Mouse (Mus musculus) hindbrain, embryonic 16.5 days (tissue): ENCODE results near the gene Sik3. TPM values are rescaled to one million over a fixed set of nuclear protein-coding genes. Genes with fewer than 3 reads are reported as not detected.

Source experiments
- ATAC-seq: fragments of 200-750 bp; cut with Nextera tagmentation; 2 replicates; pipeline ENCODE4 v1.8.0; 2017; ENCODE audit warnings: moderate TSS enrichment, moderate library complexity
- H3K27ac ChIP-seq: fragments of 300-500 bp; sonication (generic); 2 replicates; pipeline ENCODE4 v1.5.1; 2014; ENCODE audit warnings: low read depth, mild to moderate bottlenecking, control low read depth, low read length, moderate library complexity
- H3K27me3 ChIP-seq: fragments of 300-500 bp; sonication (generic); replicated peaks from 2 replicates; pipeline ENCODE4 v1.6.1; 2014; ENCODE audit warnings: low read length; ENCODE audit not compliant: control insufficient read depth, insufficient read depth
- H3K36me3 ChIP-seq: fragments of 300-500 bp; sonication (generic); 2 replicates; pipeline ENCODE4 v1.6.1; 2014; ENCODE audit warnings: mild to moderate bottlenecking, low read length, moderate library complexity, mixed read lengths; ENCODE audit not compliant: control insufficient read depth, insufficient read depth
- H3K4me1 ChIP-seq: fragments of 300-500 bp; sonication (generic); 2 replicates; pipeline ENCODE4 v1.6.1; 2014; ENCODE audit warnings: low read depth, low read length; ENCODE audit not compliant: control insufficient read depth, insufficient read depth
- H3K4me2 ChIP-seq: fragments of 300-500 bp; sonication (generic); 2 replicates; pipeline ENCODE4 v1.6.1; 2014; ENCODE audit warnings: mild to moderate bottlenecking, low read length, control low read depth, moderate library complexity
- H3K4me3 ChIP-seq: fragments of 300-500 bp; sonication (generic); 2 replicates; pipeline ENCODE4 v1.5.1; 2014; ENCODE audit warnings: mild to moderate bottlenecking, low read length, control low read depth, moderate library complexity
- H3K9ac ChIP-seq: fragments of 300-500 bp; sonication (generic); 2 replicates; pipeline ENCODE4 v1.6.1; 2014; ENCODE audit warnings: low read depth, mild to moderate bottlenecking, control low read depth, low read length, moderate library complexity
- H3K9me3 ChIP-seq: fragments of 300-500 bp; sonication (generic); 2 replicates; pipeline ENCODE4 v1.6.1; 2014; ENCODE audit warnings: mild to moderate bottlenecking, low read length, moderate library complexity; ENCODE audit not compliant: control insufficient read depth
- WGBS: fragments of 180-500 bp; shearing (Covaris S2); extraction: QIAGEN DNeasy Blood & Tissue Kit; methylation state at CpG from one replicate; pipeline ENCODE4 v1.1.7; 2014; 5-methylcytosine and 5-hydroxymethylcytosine counted together
- polyA plus RNA-seq: library from polyadenylated mRNA; unstranded; fragments of >200 nt; fragmentation: Nextera tagmentation; extraction: Ambion mirVana; gene quantifications from 2 replicates; pipeline ENCODE4 v1.2.1, GENCODE M21; 2015

Sik3 gene
- polyA plus RNA-seq, 1 experiment from 2014 or later: 5.2 TPM

GRCm38 (mm10) chr9:46061696-46062425 is 49.2 kb downstream of the Sik3 start:
- Histone ChIP-seq H3K4me2 (no peak overlapping the region), H3K9ac (no peak overlapping the region), H3K4me1 (no peaks in the 10 kb centered on the region), H3K4me3 (no peak overlapping the region), H3K27me3 (no peaks in the 10 kb centered on the region), H3K27ac (no peak overlapping the region), H3K36me3 (no peaks in the 10 kb centered on the region), H3K9me3 (no peaks in the 10 kb centered on the region)
- ATAC-seq: no peak
- 71% methylated on average over 9 of the region's 9 CpGs for WGBS

- 89% methylated on average over 7 of the region's 7 CpGs for WGBS
- no peaks in the 10 kb centered on the region for H3K27me3 ChIP-seq
- no peak overlapping the region for H3K9ac ChIP-seq
- H3K4me3 ChIP-seq: no peak overlapping the region
- no peak overlapping the region for H3K4me2 ChIP-seq
- no peak for ATAC-seq
- no peaks in the 10 kb centered on the region for H3K36me3 ChIP-seq
- H3K4me1 ChIP-seq: no peaks in the 10 kb centered on the region
- no peak overlapping the region for H3K27ac ChIP-seq
- no peaks in the 10 kb centered on the region for H3K9me3 ChIP-seq
Measured at GRCm38 (mm10) chr9:46064331-46064730, 51.7 kb downstream of the Sik3 start.

DNA sequence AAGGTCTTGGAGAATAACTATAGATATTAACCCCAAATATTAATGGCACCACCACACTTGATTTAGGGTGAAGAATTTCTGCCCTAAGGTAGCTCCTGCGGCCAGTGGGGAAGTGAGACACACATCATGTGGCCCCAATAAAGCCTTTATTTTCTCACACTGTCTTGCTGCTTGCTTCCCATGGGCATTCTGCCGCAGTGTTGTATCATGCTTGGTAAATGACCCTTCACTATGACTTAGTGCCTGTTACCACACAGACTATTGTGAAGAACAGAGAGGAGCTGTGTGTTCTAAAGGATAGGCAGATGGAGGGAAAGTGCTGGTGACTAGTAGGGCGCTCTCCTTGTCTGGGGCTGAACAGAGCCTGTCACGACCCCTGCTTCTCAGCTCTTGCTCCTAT is 54.1 kb downstream of the Sik3 start:
- Histone ChIP-seq H3K9ac (no peak overlapping the region), H3K4me2 (no peak overlapping the region), H3K9me3 (no peaks in the 10 kb centered on the region), H3K27me3 (no peaks in the 10 kb centered on the region), H3K4me3 (no peak overlapping the region), H3K4me1 (peaks cover 10% of the 10 kb centered on the region), H3K27ac (no peak overlapping the region), H3K36me3 (no peaks in the 10 kb centered on the region)
- no peak for ATAC-seq
- 80% methylated on average over 4 of the region's 4 CpGs for WGBS

DNA sequence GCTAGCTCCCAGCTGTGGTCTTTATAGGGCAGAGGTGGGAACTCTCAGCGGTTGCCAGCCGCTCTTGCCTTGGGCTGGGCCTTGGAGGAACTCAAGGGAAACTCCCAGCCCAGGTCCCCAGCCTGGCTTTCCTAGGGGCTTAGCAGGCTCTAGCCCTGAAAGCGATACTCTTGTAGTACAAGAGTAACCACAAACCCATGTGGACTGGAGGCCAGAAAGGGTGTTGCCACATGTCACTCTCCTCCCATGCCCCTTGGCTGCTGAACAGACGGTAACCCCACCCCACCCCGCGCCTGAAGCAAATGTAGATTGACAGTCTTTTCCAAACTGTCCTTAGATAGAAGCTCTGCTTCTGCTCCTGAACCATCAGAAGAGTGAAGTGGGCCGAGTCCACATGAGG is 55.1 kb downstream of the Sik3 start:
- Histone ChIP-seq H3K9ac (no peak overlapping the region), H3K4me3 (no peak overlapping the region), H3K9me3 (no peaks in the 10 kb centered on the region), H3K4me2 (no peak overlapping the region), H3K27me3 (no peaks in the 10 kb centered on the region), H3K4me1 (peaks cover 10% of the 10 kb centered on the region), H3K27ac (no peak overlapping the region), H3K36me3 (no peaks in the 10 kb centered on the region)
- no peak for ATAC-seq
- 75% methylated on average over 7 of the region's 7 CpGs for WGBS

GRCm38 (mm10) chr9:46069013-46069412 is 56.4 kb downstream of the Sik3 start:
- no peak overlapping the region for H3K4me3 ChIP-seq
- H3K27me3 ChIP-seq: no peaks in the 10 kb centered on the region
- no peaks in the 10 kb centered on the region for H3K36me3 ChIP-seq
- peaks cover 10% of the 10 kb centered on the region for H3K4me1 ChIP-seq
- H3K9me3 ChIP-seq: no peaks in the 10 kb centered on the region
- H3K4me2 ChIP-seq: no peak overlapping the region
- no peak overlapping the region for H3K9ac ChIP-seq
- H3K27ac ChIP-seq: no peak overlapping the region
- WGBS: 83% methylated on average over 4 of the region's 4 CpGs
- no peak for ATAC-seq

DNA sequence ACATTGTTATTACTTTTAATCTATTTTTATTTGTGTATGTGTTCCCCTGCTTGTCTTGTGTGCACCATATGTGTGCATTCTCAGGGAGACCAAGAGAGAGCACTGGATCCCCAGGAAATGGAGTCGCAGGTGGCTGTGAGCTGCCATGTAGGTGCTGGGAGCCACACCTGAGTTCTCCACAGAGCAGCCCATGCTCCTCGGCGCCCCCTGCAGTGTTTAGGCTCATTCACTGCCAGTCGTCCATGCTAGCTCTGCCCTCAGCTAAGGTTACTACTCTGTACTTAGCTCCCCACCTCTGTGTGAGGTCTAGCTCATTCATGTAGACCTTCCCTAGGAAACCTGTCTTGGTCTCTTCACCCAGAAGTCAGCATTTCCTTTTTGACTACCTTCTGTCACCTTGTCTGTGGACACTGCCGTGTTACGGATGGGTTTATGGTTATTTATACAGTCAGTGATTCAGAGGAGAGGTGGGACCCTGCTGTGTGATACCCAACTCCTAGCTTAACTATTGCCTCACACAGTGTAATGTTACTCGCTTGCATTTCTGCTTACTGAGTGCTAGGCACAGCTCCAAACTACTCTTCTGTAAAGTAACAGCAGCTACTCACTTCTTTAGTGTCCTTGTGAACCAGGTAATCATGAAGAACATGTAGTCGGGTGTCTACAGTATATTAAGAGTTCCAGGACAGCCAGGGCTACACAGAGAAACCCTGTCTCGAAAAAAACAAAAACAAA is 59.6 kb downstream of the Sik3 start:
- Histone ChIP-seq H3K27ac (no peak overlapping the region), H3K36me3 (no peaks in the 10 kb centered on the region), H3K9ac (no peak overlapping the region), H3K4me2 (no peak overlapping the region), H3K27me3 (no peaks in the 10 kb centered on the region), H3K9me3 (no peaks in the 10 kb centered on the region), H3K4me3 (no peak overlapping the region), H3K4me1 (peaks cover 10% of the 10 kb centered on the region)
- WGBS: 69% methylated on average over 9 of the region's 9 CpGs
- no peak for ATAC-seq

GRCm38 (mm10) chr9:46073443-46073842 is 60.8 kb downstream of the Sik3 start:
- 71% methylated on average over 3 of the region's 3 CpGs for WGBS
- Histone ChIP-seq H3K4me3 (no peak overlapping the region), H3K4me1 (peaks cover 10% of the 10 kb centered on the region), H3K9me3 (no peaks in the 10 kb centered on the region), H3K9ac (no peak overlapping the region), H3K36me3 (no peaks in the 10 kb centered on the region), H3K27me3 (no peaks in the 10 kb centered on the region), H3K4me2 (no peak overlapping the region), H3K27ac (no peak overlapping the region)
- no peak for ATAC-seq

- no peak overlapping the region for H3K4me2 ChIP-seq
- WGBS: 67% methylated on average over 2 of the region's 2 CpGs
- no peaks in the 10 kb centered on the region for H3K9me3 ChIP-seq
- ATAC-seq: no peak
- no peak overlapping the region for H3K9ac ChIP-seq
- no peaks in the 10 kb centered on the region for H3K36me3 ChIP-seq
- peaks cover 4% of the 10 kb centered on the region for H3K4me1 ChIP-seq
- no peak overlapping the region for H3K27ac ChIP-seq
- no peak overlapping the region for H3K4me3 ChIP-seq
- H3K27me3 ChIP-seq: no peaks in the 10 kb centered on the region
Measured at GRCm38 (mm10) chr9:46075578-46075977, 63.0 kb downstream of the Sik3 start.

DNA sequence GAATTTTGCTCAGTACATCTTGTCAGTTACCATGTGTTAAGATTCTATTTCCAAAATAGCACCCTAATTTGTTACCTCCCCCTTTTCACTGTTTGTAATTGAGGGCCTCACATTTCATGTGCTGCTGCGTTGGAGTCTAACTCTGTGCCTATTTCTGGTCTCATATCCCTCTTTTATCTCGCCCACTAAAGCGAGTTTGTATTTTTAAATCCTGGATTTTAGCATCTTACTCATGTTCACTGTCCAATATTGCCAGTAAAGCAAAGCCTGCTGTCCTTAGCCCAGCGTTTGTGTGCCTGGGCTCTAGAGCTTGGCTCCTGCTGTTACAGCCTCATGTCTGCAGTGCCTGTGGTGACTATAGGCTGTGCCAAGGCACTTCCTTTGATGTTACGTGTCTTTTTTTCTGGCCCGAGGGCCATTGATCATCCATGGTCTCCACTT is 69.8 kb downstream of the Sik3 start:
- Histone ChIP-seq H3K4me3 (no peak overlapping the region), H3K4me1 (no peaks in the 10 kb centered on the region; the same call in 1 of the 2 replicates), H3K27me3 (no peaks in the 10 kb centered on the region), H3K9ac (no peak overlapping the region), H3K27ac (no peak overlapping the region), H3K4me2 (no peak overlapping the region), H3K36me3 (no peaks in the 10 kb centered on the region), H3K9me3 (no peaks in the 10 kb centered on the region)
- no peak for ATAC-seq
- 61% methylated on average over 6 of the region's 6 CpGs for WGBS
